Mouse (Mus musculus) hindbrain, embryonic 15.5 days (tissue): ENCODE results near the gene Tsacc. TPM values are rescaled to one million over a fixed set of nuclear protein-coding genes. Genes with fewer than 3 reads are reported as not detected.
A peak's percentile ranks its signal among the peaks of the same experiment; 100 is the strongest.

ENCODE experiments used
- ATAC-seq: fragments of 200-750 bp; cut with Nextera tagmentation; 2 replicates; pipeline ENCODE4 v1.8.0; 2017; ENCODE audit warnings: low read depth, moderate number of reproducible peaks, moderate TSS enrichment; ENCODE audit not compliant: low FRiP score
- H3K27ac ChIP-seq: fragments of 300-500 bp; sonication (generic); replicated peaks from 2 replicates; pipeline ENCODE4 v1.5.1; 2015; ENCODE audit warnings: mild to moderate bottlenecking, inconsistent platforms
- H3K27me3 ChIP-seq: fragments of 300-500 bp; sonication (generic); 2 replicates; pipeline ENCODE4 v1.6.1; 2015; ENCODE audit warnings: control low read depth, inconsistent platforms
- H3K36me3 ChIP-seq: fragments of 300-500 bp; sonication (generic); 2 replicates; pipeline ENCODE4 v1.6.1; 2015; ENCODE audit warnings: control low read depth, inconsistent platforms
- H3K4me1 ChIP-seq: fragments of 300-500 bp; sonication (generic); replicated peaks from 2 replicates; pipeline ENCODE4 v1.6.1; 2015; ENCODE audit warnings: control low read depth, inconsistent platforms
- H3K4me2 ChIP-seq: fragments of 300-500 bp; sonication (generic); 2 replicates; pipeline ENCODE4 v1.6.1; 2015; ENCODE audit warnings: moderate library complexity, mild to moderate bottlenecking, inconsistent platforms
- H3K4me3 ChIP-seq: fragments of 300-500 bp; sonication (generic); 2 replicates; pipeline ENCODE4 v1.5.1; 2015; ENCODE audit warnings: mild to moderate bottlenecking, inconsistent platforms
- H3K9ac ChIP-seq: fragments of 300-500 bp; sonication (generic); 2 replicates; pipeline ENCODE4 v1.6.1; 2015; ENCODE audit warnings: inconsistent platforms
- H3K9me3 ChIP-seq: fragments of 300-500 bp; sonication (generic); 2 replicates; pipeline ENCODE4 v1.6.1; 2016; ENCODE audit warnings: control low read depth, inconsistent platforms
- WGBS: fragments of 180-500 bp; shearing (Covaris S2); methylation state at CpG from one replicate; pipeline ENCODE4 v1.1.7; 2015; 5-methylcytosine and 5-hydroxymethylcytosine counted together
- polyA plus RNA-seq: library from polyadenylated mRNA; unstranded; fragments of >200 nt; fragmentation: Nextera tagmentation; extraction: Ambion mirVana; gene quantifications from 2 replicates; pipeline ENCODE4 v1.2.1, GENCODE M21; 2015

Gene Tsacc
- polyA plus RNA-seq, 1 experiment from 2014 or later = 12.2 TPM

GRCm38 (mm10) chr3:88234041-88234440 is 62.8 kb downstream of the Tsacc start:
- Histone ChIP-seq H3K4me1 (peaks cover 78% of the 10 kb centered on the region), H3K9ac (no peak overlapping the region)

GRCm38 (mm10) chr3:88232851-88233649 is 63.7 kb downstream of the Tsacc start:
- H3K9ac ChIP-seq = no peak overlapping the region
- 20% methylated on average over 7 of the region's 7 CpGs for WGBS
- no peak overlapping the region for H3K4me3 ChIP-seq
- H3K36me3 ChIP-seq = peaks cover 17% of the 10 kb centered on the region
- H3K4me2 ChIP-seq = no peak overlapping the region
- no peaks in the 10 kb centered on the region for H3K9me3 ChIP-seq
- H3K27ac ChIP-seq = peak overlapping the region; percentile 92
- ATAC-seq = no peak
- H3K4me1 ChIP-seq = peaks cover 80% of the 10 kb centered on the region
- no peaks in the 10 kb centered on the region for H3K27me3 ChIP-seq

More at GRCm38 (mm10) chr3:88234041-88234440, 62.8 kb downstream of the Tsacc start:
- Histone ChIP-seq H3K27ac (peak overlapping the region; percentile 92), H3K9me3 (no peaks in the 10 kb centered on the region), H3K36me3 (peaks cover 10% of the 10 kb centered on the region), H3K4me2 (no peak overlapping the region), H3K4me3 (no peak overlapping the region), H3K27me3 (no peaks in the 10 kb centered on the region)
- 39% methylated on average over 8 of the region's 8 CpGs for WGBS
- ATAC-seq = no peak

Other genes with a start within 250 kb of the Tsacc start
- gene Naxe, start 238.5 kb downstream of the Tsacc start, polyA plus RNA-seq = 153 and 158 TPM in 2 replicates
- gene Ttc24, start 218.7 kb downstream of the Tsacc start, polyA plus RNA-seq = not detected in 2 replicates
- gene Iqgap3, start 215.0 kb downstream of the Tsacc start, polyA plus RNA-seq = 3.4 and 4.4 TPM in 2 replicates
- 19.2 and 23.9 TPM in 2 replicates for gene Mef2d, start 154.6 kb downstream of the Tsacc start, polyA plus RNA-seq
- 0.55 and 0.60 TPM in 2 replicates for gene Rhbg, start 42.3 kb downstream of the Tsacc start, polyA plus RNA-seq
- gene Gm38392, start 9.8 kb downstream of the Tsacc start, polyA plus RNA-seq = 0.35 TPM in 1 of 2 replicates, not detected in the other
- gene Cct3, start 117 bp upstream of the Tsacc start, polyA plus RNA-seq = 446 and 451 TPM in 2 replicates
- gene Glmp, start 28.0 kb upstream of the Tsacc start, polyA plus RNA-seq = 119 and 125 TPM in 2 replicates
- 1.2 and 1.7 TPM in 2 replicates for gene Tmem79, start 39.1 kb upstream of the Tsacc start, polyA plus RNA-seq
- 62.5 and 64.0 TPM in 2 replicates for gene Smg5, start 39.3 kb upstream of the Tsacc start, polyA plus RNA-seq
- 1.9 and 2.3 TPM in 2 replicates for gene Paqr6, start 67.6 kb upstream of the Tsacc start, polyA plus RNA-seq
- gene Bglap3, start 75.7 kb upstream of the Tsacc start, polyA plus RNA-seq = not detected in 2 replicates
- gene Bglap2, start 81.7 kb upstream of the Tsacc start, polyA plus RNA-seq = not detected in 2 replicates
- gene Bglap, start 87.5 kb upstream of the Tsacc start, polyA plus RNA-seq = not detected in 2 replicates
- 28.8 and 35.4 TPM in 2 replicates for gene Pmf1, start 113.3 kb upstream of the Tsacc start, polyA plus RNA-seq
- gene Slc25a44, start 128.1 kb upstream of the Tsacc start, polyA plus RNA-seq = 34.7 and 40.4 TPM in 2 replicates
- 30.4 and 30.5 TPM in 2 replicates for gene Sema4a, start 164.2 kb upstream of the Tsacc start, polyA plus RNA-seq
- 52.2 and 53.4 TPM in 2 replicates for gene Lmna, start 213.0 kb upstream of the Tsacc start, polyA plus RNA-seq
- gene Mex3a, start 235.4 kb upstream of the Tsacc start, polyA plus RNA-seq = 26.4 and 28.6 TPM in 2 replicates